Comparison of ENCODE assay signal across 33 mouse cellular contexts in genomic region chr7:129908826-129909225, GRCm38 (mm10).
"Had no signal": no experiment of that assay in that cellular context is flagged by ENCODE, and none has a peak within 500 bp of the region (broad histone marks: within the 10 kb centered on the region; RNA-seq: fewer than 3 reads in every experiment).

No protein-coding gene starts in this region.

- H3K9ac ChIP-seq: heart, embryonic 13.5 days; heart, embryonic 15.5 days; hindbrain, embryonic 12.5 days; hindbrain, embryonic 13.5 days; hindbrain, embryonic 14.5 days; hindbrain, embryonic 15.5 days; intestine, embryonic 15.5 days; kidney, embryonic 15.5 days had no signal

- ATAC-seq: hindbrain, embryonic 16.5 days; hindbrain, postnatal 0 days; inflammation-experienced regulatory T-cells, adult 6 months; intestine, embryonic 15.5 days; intestine, embryonic 16.5 days; intestine, postnatal 0 days had no signal

- H3K9me3 ChIP-seq: heart, embryonic 13.5 days; heart, embryonic 15.5 days; hindbrain, embryonic 10.5 days; hindbrain, embryonic 12.5 days; hindbrain, embryonic 13.5 days; hindbrain, embryonic 15.5 days; intestine, embryonic 15.5 days; kidney, embryonic 15.5 days had no signal

- H3K4me1 ChIP-seq: heart, embryonic 15.5 days; hindbrain, embryonic 10.5 days; hindbrain, embryonic 12.5 days; hindbrain, embryonic 13.5 days; hindbrain, embryonic 15.5 days; intestine, embryonic 15.5 days had no signal

- H3K4me3 ChIP-seq: heart, embryonic 13.5 days; heart, embryonic 15.5 days; hindbrain, embryonic 10.5 days; hindbrain, embryonic 12.5 days; hindbrain, embryonic 13.5 days; hindbrain, embryonic 15.5 days; intestine, embryonic 15.5 days; kidney, embryonic 15.5 days; layer of hippocampus, adult 2 months; left cerebral cortex, adult 2 months had no signal

- H3K36me3 ChIP-seq: heart, embryonic 13.5 days; heart, embryonic 15.5 days; hindbrain, embryonic 10.5 days; hindbrain, embryonic 12.5 days; hindbrain, embryonic 13.5 days; hindbrain, embryonic 15.5 days; intestine, embryonic 15.5 days; kidney, embryonic 15.5 days had no signal

- H3K27me3 ChIP-seq: heart, embryonic 13.5 days; heart, embryonic 15.5 days; hindbrain, embryonic 12.5 days; hindbrain, embryonic 13.5 days; hindbrain, embryonic 15.5 days; intestine, embryonic 15.5 days; kidney, embryonic 15.5 days had no signal

- H3K27ac ChIP-seq: heart, embryonic 13.5 days; heart, embryonic 15.5 days; hindbrain, embryonic 10.5 days; hindbrain, embryonic 12.5 days; hindbrain, embryonic 13.5 days; hindbrain, embryonic 14.5 days; hindbrain, embryonic 15.5 days; hindbrain, postnatal 0 days; intestine, embryonic 15.5 days; kidney, embryonic 15.5 days; kidney, postnatal 0 days; layer of hippocampus, adult 2 months; left cerebral cortex, adult 2 months had no signal

- H3K4me2 ChIP-seq: heart, embryonic 11.5 days; heart, embryonic 13.5 days; heart, embryonic 15.5 days; hindbrain, embryonic 12.5 days; hindbrain, embryonic 13.5 days; hindbrain, embryonic 14.5 days; hindbrain, embryonic 15.5 days; intestine, embryonic 15.5 days; kidney, embryonic 15.5 days had no signal

- DNase-seq: heart, postnatal 10 days; heart, postnatal 14 days; heart, postnatal 36 days; kidney, adult 11 months; kidney, adult 18-20 months; kidney, adult 2 months; kidney, adult 8-10 months; kidney, adult 9 months; kidney, postnatal 10 days; kidney, postnatal 14 days; kidney, postnatal 25 days; kidney, postnatal 36 days; kidney, postnatal 4 days; layer of hippocampus, adult 9-11 months; layer of hippocampus, postnatal 36 days had no signal
